Mouse (Mus musculus) stomach, embryonic 14.5 days (tissue): ENCODE data around the gene Pfkfb1. TPM values are rescaled to one million over a fixed set of nuclear protein-coding genes. Genes with fewer than 3 reads are reported as not detected.
A peak's percentile ranks its signal among the peaks of the same experiment; 100 is the strongest.

ENCODE experiments used
- ATAC-seq: fragments of 200-750 bp; cut with Nextera tagmentation; 2 replicates; pipeline ENCODE4 v1.8.0; 2017; ENCODE audit warnings: low read depth, moderate TSS enrichment; ENCODE audit not compliant: insufficient number of reproducible peaks, insufficient read depth, low FRiP score
- H3K27ac ChIP-seq: fragments of 300-500 bp; sonication (generic); 2 replicates; pipeline ENCODE4 v1.5.1; 2014; ENCODE audit warnings: mild to moderate bottlenecking, low read length, moderate library complexity, mixed read lengths
- H3K27me3 ChIP-seq: fragments of 300-500 bp; sonication (generic); 2 replicates; pipeline ENCODE4 v1.6.1; 2014; ENCODE audit warnings: low read length, control low read depth, mixed read lengths; ENCODE audit not compliant: control insufficient read depth, insufficient read depth
- H3K36me3 ChIP-seq: fragments of 300-500 bp; sonication (generic); 2 replicates; pipeline ENCODE4 v1.6.1; 2014; ENCODE audit warnings: mild to moderate bottlenecking, control low read depth, low read length, moderate library complexity, mixed read lengths; ENCODE audit not compliant: control insufficient read depth, insufficient read depth
- H3K4me1 ChIP-seq: fragments of 300-500 bp; sonication (generic); 2 replicates; pipeline ENCODE4 v1.6.1; 2014; ENCODE audit warnings: low read length, control low read depth, mixed read lengths; ENCODE audit not compliant: control insufficient read depth, insufficient read depth
- H3K4me2 ChIP-seq: fragments of 300-500 bp; sonication (generic); replicated peaks from 2 replicates; pipeline ENCODE4 v1.6.1; 2014; ENCODE audit warnings: low read depth, low read length, control low read depth
- H3K4me3 ChIP-seq: fragments of 300-500 bp; sonication (generic); 2 replicates; pipeline ENCODE4 v1.5.1; 2014; ENCODE audit warnings: low read depth, low read length, control low read depth
- H3K9ac ChIP-seq: fragments of 300-500 bp; sonication (generic); replicated peaks from 2 replicates; pipeline ENCODE4 v1.6.1; 2014; ENCODE audit warnings: low read depth, mild to moderate bottlenecking, control low read depth, low read length, moderate library complexity, mixed read lengths
- H3K9me3 ChIP-seq: fragments of 300-500 bp; sonication (generic); 2 replicates; pipeline ENCODE4 v1.6.1; 2016; ENCODE audit warnings: low read depth, low read length, control low read depth; ENCODE audit not compliant: control insufficient read depth
- WGBS: fragments of 180-500 bp; shearing (Covaris S2); extraction: QIAGEN DNeasy Blood & Tissue Kit; methylation state at CpG from one replicate; pipeline ENCODE4 v1.1.7; 2014; 5-methylcytosine and 5-hydroxymethylcytosine counted together
- polyA plus RNA-seq: library from polyadenylated mRNA; unstranded; fragments of >200 nt; fragmentation: Nextera tagmentation; extraction: Ambion mirVana; gene quantifications from 2 replicates; pipeline ENCODE4 v1.2.1, GENCODE M21; 2014

Pfkfb1 gene
- polyA plus RNA-seq, 1 experiment from 2014 or later: 9.5 TPM

DNA sequence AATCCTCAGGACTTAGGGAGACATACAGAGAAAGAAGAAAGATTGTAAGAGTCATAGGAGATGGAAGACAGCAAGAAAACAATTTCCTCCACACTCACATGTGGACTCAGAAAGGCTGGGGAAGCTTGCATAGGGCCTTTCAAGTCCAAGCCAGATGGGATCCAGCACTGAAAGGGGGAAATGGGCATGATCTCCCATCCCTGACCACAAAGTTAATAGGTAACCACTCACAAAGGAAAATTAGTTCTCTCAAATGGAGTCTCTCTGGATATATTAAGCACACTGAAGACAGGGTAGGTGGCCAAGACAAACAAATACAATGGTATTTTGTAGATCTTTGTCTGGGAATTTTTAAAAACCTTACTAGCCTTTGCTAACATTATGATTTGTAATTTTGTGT, 6.1 kb upstream of the Pfkfb1 start:
- Histone ChIP-seq H3K9me3 (no peaks in the 10 kb centered on the region), H3K27me3 (no peaks in the 10 kb centered on the region), H3K9ac (no peak overlapping the region), H3K4me2 (no peak overlapping the region), H3K4me3 (no peak overlapping the region), H3K4me1 (no peaks in the 10 kb centered on the region), H3K36me3 (peaks cover 4% of the 10 kb centered on the region), H3K27ac (no peak overlapping the region)
- no peak for ATAC-seq

DNA sequence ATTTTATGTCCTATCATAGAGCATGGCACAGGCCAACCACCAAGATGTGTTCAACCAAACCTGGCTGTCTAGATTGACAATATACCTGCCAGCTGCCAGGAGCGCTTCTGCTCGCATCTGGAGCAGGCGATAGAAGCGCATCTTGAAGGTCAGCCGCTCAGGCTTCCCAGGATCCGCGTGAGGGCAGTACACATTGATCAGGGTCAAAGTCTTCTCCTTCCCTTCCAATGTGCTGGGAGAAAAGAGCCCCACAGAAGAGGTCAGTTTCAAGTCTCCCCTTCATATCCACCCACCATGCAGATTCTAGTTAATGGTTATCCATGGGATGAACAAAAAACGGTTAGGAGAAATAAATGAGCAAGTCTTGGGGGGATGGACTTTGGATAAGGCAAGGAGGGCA, 2.9 kb upstream of the Pfkfb1 start:
- ATAC-seq: no peak
- WGBS: 89% methylated on average over 8 of the region's 8 CpGs
- Histone ChIP-seq H3K36me3 (peaks cover 4% of the 10 kb centered on the region), H3K4me1 (no peaks in the 10 kb centered on the region), H3K27me3 (no peaks in the 10 kb centered on the region), H3K9me3 (no peaks in the 10 kb centered on the region), H3K4me3 (no peak overlapping the region), H3K9ac (no peak overlapping the region), H3K27ac (no peak overlapping the region), H3K4me2 (no peak overlapping the region)

DNA sequence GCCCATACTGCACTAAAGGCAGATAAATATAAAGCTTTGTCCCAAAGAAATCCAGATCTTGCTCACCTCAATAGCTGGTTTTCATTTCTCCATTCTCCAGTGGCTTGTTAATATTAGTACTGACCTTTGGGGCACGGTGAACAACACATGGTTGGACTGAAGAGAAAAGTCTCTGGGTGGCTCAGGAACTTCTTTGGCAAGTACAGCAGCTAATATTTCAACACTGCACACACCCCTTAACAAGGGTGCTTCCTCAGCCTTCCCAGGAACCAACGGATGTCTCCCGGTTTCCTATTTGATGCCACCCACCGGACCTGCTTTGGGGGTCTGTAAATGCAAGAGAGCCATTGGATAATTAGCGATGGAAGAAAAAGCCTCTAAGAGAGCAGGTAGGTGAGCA, 1.7 kb downstream of the Pfkfb1 start, which contains the start of gene Apex2:
Apex2 (minus strand) TSS at position 173 of the 400 bp plus-strand sequence.
- no peaks in the 10 kb centered on the region for H3K27me3 ChIP-seq
- no peak for ATAC-seq
- no peak within 1 kb of the TSS for H3K9ac ChIP-seq
- H3K36me3 ChIP-seq: peaks cover 4% of the 10 kb centered on the region
- no peak within 1 kb of the TSS for H3K27ac ChIP-seq
- H3K4me2 ChIP-seq: peak within 1 kb of the TSS; percentile 49
- no peak within 1 kb of the TSS for H3K4me3 ChIP-seq
- WGBS: 72% methylated on average over 5 of the region's 5 CpGs
- H3K9me3 ChIP-seq: no peaks in the 10 kb centered on the region
- H3K4me1 ChIP-seq: no peaks in the 10 kb centered on the region

DNA sequence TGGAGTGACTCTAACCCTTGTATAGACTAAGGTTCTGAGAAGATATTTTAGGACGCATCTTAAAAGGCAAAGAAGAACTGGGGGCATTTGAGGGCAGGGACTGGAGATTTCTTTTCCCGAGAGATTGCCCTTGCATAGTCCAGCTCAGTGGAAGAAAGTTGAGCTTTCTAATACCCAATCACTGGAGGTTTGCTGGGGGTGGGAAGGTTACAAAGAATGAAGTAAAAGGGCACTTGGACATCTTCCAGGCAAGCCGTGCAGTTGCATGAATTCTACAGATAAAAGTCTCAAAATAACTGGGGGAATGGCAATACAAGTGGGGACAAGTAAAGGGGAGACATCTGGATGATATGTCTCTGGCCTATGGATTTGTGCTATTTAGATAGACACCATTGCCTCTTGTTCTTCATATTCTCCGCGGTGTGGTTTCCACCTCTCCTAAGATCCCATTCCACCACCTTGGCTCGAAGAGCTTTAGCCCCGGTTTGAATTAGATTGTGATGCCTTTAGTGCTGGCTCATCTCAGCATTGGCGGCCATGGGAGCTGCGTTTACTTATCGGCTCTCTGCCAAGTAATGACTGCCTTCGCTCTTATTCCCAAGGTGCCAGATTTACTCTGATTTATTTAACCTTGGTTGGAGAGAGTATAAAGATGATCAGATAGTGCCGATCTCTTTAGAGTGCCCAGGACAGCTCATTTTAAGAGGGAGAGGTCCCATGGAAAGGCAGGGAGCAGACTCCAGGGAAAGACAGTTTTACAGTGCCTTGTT, 5.4 kb downstream of the Pfkfb1 start:
- Histone ChIP-seq H3K4me3 (no peak overlapping the region), H3K36me3 (no peaks in the 10 kb centered on the region), H3K4me1 (no peaks in the 10 kb centered on the region), H3K4me2 (no peak overlapping the region), H3K9me3 (no peaks in the 10 kb centered on the region), H3K9ac (no peak overlapping the region), H3K27me3 (no peaks in the 10 kb centered on the region), H3K27ac (no peak overlapping the region)
- WGBS: 77% methylated on average over 12 of the region's 12 CpGs
- no peak for ATAC-seq

DNA sequence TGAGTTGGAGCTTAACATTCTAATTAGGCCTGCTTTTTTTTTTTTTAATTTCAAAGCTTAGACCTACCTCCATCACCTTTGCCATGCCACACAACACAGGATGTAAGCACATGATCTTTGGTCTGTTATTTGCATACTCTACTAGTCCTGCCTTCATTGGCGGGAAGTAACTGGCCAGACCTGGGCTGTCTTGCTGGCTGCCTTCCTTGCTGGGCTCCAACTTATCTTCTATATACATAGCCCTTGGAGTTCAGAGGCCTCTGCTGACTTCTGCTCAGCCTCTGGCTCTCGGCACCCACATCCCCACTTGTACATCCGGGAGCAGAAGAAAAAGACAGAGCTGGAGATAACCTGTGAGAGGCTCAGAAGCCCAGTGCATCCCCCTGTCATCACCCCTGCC, 6.1 kb downstream of the Pfkfb1 start:
- Histone ChIP-seq H3K27ac (no peak overlapping the region), H3K9ac (no peak overlapping the region), H3K27me3 (no peaks in the 10 kb centered on the region), H3K4me1 (no peaks in the 10 kb centered on the region), H3K4me3 (no peak overlapping the region), H3K36me3 (no peaks in the 10 kb centered on the region), H3K4me2 (no peak overlapping the region), H3K9me3 (no peaks in the 10 kb centered on the region)
- no peak for ATAC-seq
- 82% methylated on average over 3 of the region's 3 CpGs for WGBS

DNA sequence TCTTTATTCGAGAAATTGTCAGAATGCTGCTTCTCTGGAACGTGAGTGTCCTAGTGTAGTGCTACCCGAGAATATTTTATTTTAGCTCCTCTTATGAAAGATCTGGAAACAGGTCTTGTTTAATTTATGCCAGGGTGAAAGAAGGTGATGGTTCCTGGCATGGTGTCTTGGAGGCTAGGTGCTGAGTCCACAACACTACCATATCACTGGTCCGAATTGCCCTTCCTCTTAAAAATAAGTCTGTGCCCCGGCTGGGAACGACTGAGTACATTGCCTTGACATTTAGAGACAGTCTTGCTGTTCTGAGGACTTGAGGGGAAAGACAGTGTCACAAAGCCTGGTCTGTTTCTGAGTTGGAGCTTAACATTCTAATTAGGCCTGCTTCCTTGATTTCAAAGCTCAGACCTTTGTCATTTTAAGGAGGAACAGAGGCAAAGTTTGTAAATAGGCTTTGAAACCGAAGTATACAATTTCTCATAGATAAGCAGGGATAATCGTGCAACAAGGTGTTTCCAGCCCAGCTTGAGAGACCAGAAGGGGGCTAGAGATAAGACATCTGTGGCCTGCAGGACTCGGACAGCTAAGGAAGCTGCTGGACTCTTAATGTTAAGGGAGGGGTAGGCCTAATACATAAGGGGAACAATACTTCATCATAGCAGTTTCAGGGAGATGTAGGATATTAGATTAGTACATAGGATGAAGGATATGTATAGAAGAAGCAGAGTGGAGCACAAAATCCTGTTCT, 7.2 kb downstream of the Pfkfb1 start:
- H3K9ac ChIP-seq: no peak overlapping the region
- H3K27me3 ChIP-seq: no peaks in the 10 kb centered on the region
- ATAC-seq: no peak
- H3K4me1 ChIP-seq: no peaks in the 10 kb centered on the region
- H3K36me3 ChIP-seq: no peaks in the 10 kb centered on the region
- H3K27ac ChIP-seq: no peak overlapping the region
- no peaks in the 10 kb centered on the region for H3K9me3 ChIP-seq
- no peak overlapping the region for H3K4me3 ChIP-seq
- no peak overlapping the region for H3K4me2 ChIP-seq
- WGBS: 78% methylated on average over 9 of the region's 9 CpGs

DNA sequence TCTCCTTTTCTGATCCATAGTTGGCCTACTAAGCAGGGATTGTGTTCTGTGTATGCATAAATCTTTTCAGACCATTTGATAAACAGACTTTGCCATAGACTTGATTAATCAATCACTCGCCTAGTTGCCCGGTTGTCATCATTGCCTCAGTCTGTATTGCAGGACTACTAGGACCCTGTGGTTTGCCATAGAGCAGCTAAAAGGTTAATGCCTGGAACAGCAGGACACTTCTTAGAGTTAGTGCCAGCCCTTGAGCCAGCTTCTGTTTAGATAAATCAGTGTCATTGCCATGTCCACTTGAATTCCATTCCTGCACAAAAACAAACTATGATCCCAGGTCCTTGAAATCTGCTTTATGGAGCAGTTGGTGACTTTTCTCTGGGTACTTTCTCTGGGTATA, 10.9 kb downstream of the Pfkfb1 start:
- no peak overlapping the region for H3K4me3 ChIP-seq
- ATAC-seq: no peak
- 78% methylated on average over 2 of the region's 2 CpGs for WGBS
- H3K9ac ChIP-seq: no peak overlapping the region
- no peaks in the 10 kb centered on the region for H3K36me3 ChIP-seq
- H3K4me1 ChIP-seq: no peaks in the 10 kb centered on the region
- no peak overlapping the region for H3K4me2 ChIP-seq
- no peaks in the 10 kb centered on the region for H3K27me3 ChIP-seq
- H3K27ac ChIP-seq: no peak overlapping the region
- no peaks in the 10 kb centered on the region for H3K9me3 ChIP-seq

DNA sequence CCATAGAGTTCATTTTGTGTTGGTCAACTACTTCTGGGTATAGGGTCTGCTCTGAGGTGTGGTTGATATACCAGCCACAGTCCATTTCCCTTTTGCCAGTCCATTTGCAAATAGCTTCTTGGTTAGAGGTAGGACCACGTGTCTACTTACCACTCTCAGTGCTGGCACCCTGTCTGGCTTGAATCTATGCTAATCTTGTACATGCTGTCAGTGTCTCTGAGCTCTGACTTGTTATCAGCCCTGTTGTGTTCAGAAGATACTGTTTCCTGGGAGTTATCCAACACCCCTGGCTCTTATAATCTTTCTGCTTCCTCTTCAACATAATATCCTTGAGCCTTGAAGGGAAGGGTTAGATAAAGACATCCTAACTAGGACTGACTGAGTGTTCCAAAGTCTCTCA, 48.4 kb downstream of the Pfkfb1 start:
- Histone ChIP-seq H3K36me3 (no peaks in the 10 kb centered on the region), H3K27ac (no peak overlapping the region), H3K4me1 (no peaks in the 10 kb centered on the region), H3K27me3 (no peaks in the 10 kb centered on the region), H3K4me3 (no peak overlapping the region), H3K9ac (no peak overlapping the region), H3K9me3 (no peaks in the 10 kb centered on the region), H3K4me2 (no peak overlapping the region)
- ATAC-seq: no peak
- 70% methylated on average over 1 of the region's 1 CpGs for WGBS
